Mouse (Mus musculus): ENCODE measurements at regions not wholly inside any gene's neighbourhood (a gene's known extent, or its start where the extent isn't known, plus 50 kb on each side); places are given as distances from the start of the nearest gene placed in this dataset.

- H3K36me3 ChIP-seq, result no peaks in the 10 kb centered on the region
- H3K9ac ChIP-seq, result no peak overlapping the region
- H3K27me3 ChIP-seq (replicated peaks), result no peaks in the 10 kb centered on the region
- WGBS, result 36% methylated on average over 10 of the region's 10 CpGs
- H3K9me3 ChIP-seq, result no peaks in the 10 kb centered on the region
- H3K27ac ChIP-seq, result peak overlapping the region; percentile 46; the same call in 1 of the 2 replicates
- peaks cover 25% of the 10 kb centered on the region for H3K4me1 ChIP-seq
- no peak; the same call in 1 of the 2 replicates for ATAC-seq (ENCODE audit: low FRiP score, low read depth)
- H3K4me3 ChIP-seq, result no peak overlapping the region
- peak overlapping the region; percentile 24; the same call in 1 of the 2 replicates for H3K4me2 ChIP-seq (replicated peaks)
These were observed 320.9 kb upstream of the Mpdz start for GRCm38 (mm10) chr4:81763311-81764025.

DNA sequence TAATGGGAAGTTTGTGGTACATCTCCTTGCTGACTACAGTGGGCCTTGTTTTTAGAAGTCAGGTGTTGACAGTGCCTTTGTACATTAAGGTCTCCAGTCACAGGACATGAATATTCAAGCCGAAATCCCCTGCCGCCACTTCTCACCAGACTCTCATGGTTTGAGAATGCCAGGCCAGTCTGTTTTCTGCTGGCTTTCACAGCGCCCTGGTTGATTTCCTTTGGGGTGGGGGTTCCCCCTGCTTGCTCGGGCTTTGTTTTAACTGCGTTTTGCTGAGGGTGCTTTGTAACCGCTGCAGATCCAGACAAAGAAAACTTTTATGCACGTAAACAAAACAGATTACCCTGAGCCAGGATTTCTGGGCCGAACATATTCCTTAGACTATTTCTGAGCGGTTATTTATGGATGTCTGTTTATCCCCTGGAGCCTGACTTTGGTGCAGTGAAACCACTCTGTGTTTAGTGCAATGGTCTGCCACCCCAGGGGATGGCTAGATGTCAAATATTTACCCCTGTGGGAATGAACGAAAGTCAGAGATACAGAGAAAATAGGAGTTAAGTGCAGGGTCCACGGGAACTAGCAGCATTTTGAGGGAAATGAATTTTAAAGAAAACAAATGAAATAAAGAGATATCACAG, 320.1 kb upstream of the Mpdz start:
- Histone ChIP-seq H3K4me3 (no peak overlapping the region), H3K4me2 (replicated peaks) (peak overlapping the region; percentile 21), H3K27me3 (replicated peaks) (no peaks in the 10 kb centered on the region), H3K36me3 (no peaks in the 10 kb centered on the region), H3K27ac (no peak overlapping the region), H3K9me3 (no peaks in the 10 kb centered on the region), H3K4me1 (peaks cover 25% of the 10 kb centered on the region), H3K9ac (no peak overlapping the region)
- ATAC-seq (ENCODE audit: low FRiP score, low read depth), result peak; percentile 76
- WGBS, result 21% methylated on average over 11 of the region's 11 CpGs

DNA sequence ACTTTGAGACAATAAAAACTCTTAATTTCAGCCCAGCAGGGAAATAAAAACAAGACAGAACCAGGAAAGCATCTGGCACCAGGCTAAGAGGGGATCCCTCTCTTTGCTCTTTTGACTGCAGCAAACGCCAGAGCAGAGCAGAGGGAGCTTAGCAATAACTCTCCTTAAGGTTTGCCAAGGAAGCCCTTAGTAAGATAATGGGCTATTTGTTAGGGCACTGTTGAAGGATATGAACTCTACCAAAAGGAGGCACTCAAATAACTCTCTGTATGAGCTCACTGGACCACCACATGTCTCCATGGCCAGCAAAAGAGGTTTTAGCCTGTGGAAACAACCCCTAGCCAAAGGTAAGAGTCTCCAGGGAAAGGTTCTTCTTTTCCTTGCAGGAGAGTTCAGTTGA, 315.3 kb upstream of the Mpdz start:
- H3K27me3 ChIP-seq (replicated peaks), result no peaks in the 10 kb centered on the region
- WGBS, result 32% methylated on average over 1 of the region's 1 CpGs
- no peak overlapping the region for H3K27ac ChIP-seq
- no peak overlapping the region for H3K4me2 ChIP-seq (replicated peaks)
- no peaks in the 10 kb centered on the region for H3K36me3 ChIP-seq
- ATAC-seq (ENCODE audit: low FRiP score, low read depth), result no peak
- no peak overlapping the region for H3K4me3 ChIP-seq
- H3K9ac ChIP-seq, result no peak overlapping the region
- H3K4me1 ChIP-seq, result peaks cover 6% of the 10 kb centered on the region; the same call in 1 of the 2 replicates
- no peaks in the 10 kb centered on the region for H3K9me3 ChIP-seq

GRCm38 (mm10) chr4:81744629-81745509, 302.3 kb upstream of the Mpdz start:
- H3K36me3 ChIP-seq, result no peaks in the 10 kb centered on the region
- H3K4me2 ChIP-seq (replicated peaks), result peak overlapping the region; percentile 41
- H3K27me3 ChIP-seq (replicated peaks), result no peaks in the 10 kb centered on the region
- 13% methylated on average over 18 of the region's 18 CpGs for WGBS
- peak; percentile 84 for ATAC-seq (ENCODE audit: low FRiP score, low read depth)
- peak overlapping the region; percentile 43 for H3K27ac ChIP-seq
- H3K4me3 ChIP-seq, result no peak overlapping the region
- peaks cover 23% of the 10 kb centered on the region for H3K4me1 ChIP-seq
- no peak overlapping the region for H3K9ac ChIP-seq
- H3K9me3 ChIP-seq, result no peaks in the 10 kb centered on the region

DNA sequence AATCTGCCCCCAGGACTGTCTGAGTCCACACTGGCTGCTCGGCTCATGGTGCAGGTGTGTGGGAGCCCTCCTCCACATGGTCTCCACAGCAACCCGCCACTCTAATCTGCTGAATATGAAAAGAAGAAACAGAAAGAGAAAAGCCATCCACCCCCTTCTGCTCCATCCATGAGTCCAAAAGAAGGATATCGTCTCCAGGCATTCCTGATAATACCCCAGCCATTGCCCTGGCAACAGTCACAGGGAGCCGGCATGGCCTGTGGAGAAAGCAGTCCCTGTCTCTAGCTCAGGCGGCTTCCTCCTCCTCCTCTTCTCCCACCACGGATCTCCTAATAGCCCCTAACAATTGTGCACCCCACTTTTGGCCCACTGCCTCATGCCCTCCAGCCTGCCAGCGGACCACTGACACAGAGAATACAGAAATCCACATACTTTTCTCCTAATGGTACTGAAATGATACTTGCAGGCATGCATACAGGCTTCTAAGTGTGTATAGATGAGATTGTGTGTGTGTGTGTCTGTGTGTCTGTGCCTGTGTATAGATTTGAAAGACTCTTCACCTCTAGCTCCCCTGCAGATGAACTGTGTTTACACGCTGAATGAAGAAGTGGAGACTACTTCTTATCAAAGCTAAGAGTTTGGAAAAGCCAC, 301.5 kb upstream of the Mpdz start:
- no peaks in the 10 kb centered on the region for H3K27me3 ChIP-seq (replicated peaks)
- no peak overlapping the region for H3K4me3 ChIP-seq
- no peak overlapping the region for H3K9ac ChIP-seq
- H3K27ac ChIP-seq, result peak overlapping the region; percentile 43
- H3K36me3 ChIP-seq, result no peaks in the 10 kb centered on the region
- H3K4me2 ChIP-seq (replicated peaks), result peak overlapping the region; percentile 41
- H3K9me3 ChIP-seq, result no peaks in the 10 kb centered on the region
- WGBS, result 7% methylated on average over 8 of the region's 8 CpGs
- H3K4me1 ChIP-seq, result peaks cover 23% of the 10 kb centered on the region
- peak; percentile 96 for ATAC-seq (ENCODE audit: low FRiP score, low read depth)

DNA sequence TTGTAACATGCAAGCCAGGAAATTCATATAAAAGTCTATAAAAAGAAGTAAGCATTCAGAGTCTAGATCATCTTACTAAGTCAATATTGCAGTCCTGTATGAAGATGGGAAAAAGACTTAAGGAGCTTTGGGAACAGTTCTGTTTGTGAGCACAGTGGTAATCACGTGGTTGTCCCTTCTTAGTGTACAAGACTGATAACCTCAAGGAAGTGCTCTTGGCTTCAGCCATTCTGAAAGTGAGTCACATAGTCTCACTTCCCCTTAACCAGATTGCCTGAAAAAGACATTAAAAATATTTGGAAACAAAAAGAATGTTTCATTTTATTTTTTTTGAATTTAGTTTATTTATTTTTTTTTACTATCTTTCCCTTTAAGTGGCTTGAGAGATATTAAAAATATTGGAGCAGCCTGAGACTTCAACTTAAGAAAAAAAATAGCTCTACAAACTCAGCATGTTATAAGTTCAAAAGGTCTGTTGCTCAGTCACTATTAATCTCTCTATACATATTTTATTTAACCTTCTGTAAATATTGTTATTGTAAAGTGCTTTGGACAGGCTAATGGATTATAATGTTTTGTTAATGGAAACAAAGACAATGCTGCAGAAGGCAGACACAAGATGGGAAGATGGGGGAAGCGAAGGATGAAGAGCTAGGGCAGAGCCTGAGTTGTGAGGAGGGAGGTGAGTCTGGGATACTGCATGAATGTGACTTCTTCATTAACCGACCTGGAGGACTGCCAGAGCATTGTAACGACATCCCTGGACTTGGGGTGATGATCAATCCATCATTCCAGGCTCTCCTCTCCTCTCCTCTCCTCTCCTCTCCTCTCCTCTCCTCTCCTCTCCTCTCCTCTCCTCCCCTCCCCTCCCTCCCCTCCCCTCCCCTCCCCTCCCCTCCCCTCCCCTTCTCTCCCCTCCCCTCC, 300.2 kb upstream of the Mpdz start:
- H3K27ac ChIP-seq, result no peak overlapping the region
- no peak overlapping the region for H3K9ac ChIP-seq
- 47% methylated on average over 4 of the region's 4 CpGs for WGBS
- H3K9me3 ChIP-seq, result no peaks in the 10 kb centered on the region
- no peaks in the 10 kb centered on the region for H3K36me3 ChIP-seq
- no peaks in the 10 kb centered on the region for H3K27me3 ChIP-seq (replicated peaks)
- no peak for ATAC-seq (ENCODE audit: low FRiP score, low read depth)
- no peak overlapping the region for H3K4me3 ChIP-seq
- H3K4me1 ChIP-seq, result peaks cover 23% of the 10 kb centered on the region
- no peak overlapping the region for H3K4me2 ChIP-seq (replicated peaks)

DNA sequence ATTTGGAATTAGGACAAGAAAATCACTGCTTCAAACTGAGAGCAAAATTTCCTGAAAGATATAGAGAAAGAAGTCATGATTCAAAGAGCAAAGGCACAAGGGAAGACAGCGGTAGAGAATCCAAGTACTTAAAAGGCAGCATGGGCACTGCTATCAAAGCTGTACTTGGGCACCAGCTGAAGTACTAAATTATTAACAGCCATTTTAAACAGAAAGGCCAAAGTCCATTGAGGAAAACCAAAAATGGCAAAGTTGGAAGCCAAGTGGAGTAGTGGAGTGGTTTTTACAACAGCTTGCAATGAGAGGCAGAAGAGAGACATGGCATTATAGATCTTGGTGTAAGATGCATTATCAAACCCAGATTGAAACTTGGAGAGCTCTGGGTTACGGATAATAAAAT, 291.8 kb upstream of the Mpdz start:
- ATAC-seq (ENCODE audit: low FRiP score, low read depth), result no peak
- 94% methylated on average over 2 of the region's 2 CpGs for WGBS

DNA sequence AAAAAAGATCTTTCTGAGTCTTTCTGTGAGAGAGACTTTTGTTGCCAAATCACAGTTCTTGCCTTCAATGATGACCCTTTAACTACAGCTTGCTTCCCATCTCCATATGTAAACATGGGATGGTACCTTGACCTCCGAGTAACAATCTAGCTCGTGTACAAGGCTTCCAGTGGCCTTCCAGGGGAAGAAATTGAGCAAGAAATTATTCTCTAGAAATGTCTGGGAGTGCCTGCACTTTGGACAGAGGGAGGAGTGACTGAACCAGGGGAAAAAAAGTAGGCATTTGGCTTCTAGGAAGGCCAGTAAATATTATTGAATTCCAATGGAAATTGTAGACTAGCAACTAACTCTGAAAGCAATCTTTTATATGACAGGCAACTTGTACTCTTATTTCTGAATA, 287.8 kb upstream of the Mpdz start:
- Histone ChIP-seq H3K27me3 (replicated peaks) (no peaks in the 10 kb centered on the region), H3K9me3 (no peaks in the 10 kb centered on the region), H3K4me3 (no peak overlapping the region), H3K36me3 (no peaks in the 10 kb centered on the region), H3K4me1 (peaks cover 15% of the 10 kb centered on the region), H3K4me2 (replicated peaks) (no peak overlapping the region), H3K27ac (no peak overlapping the region), H3K9ac (no peak overlapping the region)
- ATAC-seq (ENCODE audit: low FRiP score, low read depth), result no peak
- WGBS, result 80% methylated on average over 2 of the region's 2 CpGs

More for the DNA sequence above, 291.8 kb upstream of the Mpdz start:
- no peak overlapping the region for H3K4me3 ChIP-seq
- no peaks in the 10 kb centered on the region for H3K4me1 ChIP-seq
- H3K27ac ChIP-seq, result no peak overlapping the region
- H3K36me3 ChIP-seq, result no peaks in the 10 kb centered on the region
- H3K4me2 ChIP-seq (replicated peaks), result no peak overlapping the region
- H3K9me3 ChIP-seq, result no peaks in the 10 kb centered on the region
- no peak overlapping the region for H3K9ac ChIP-seq
- no peaks in the 10 kb centered on the region for H3K27me3 ChIP-seq (replicated peaks)

DNA sequence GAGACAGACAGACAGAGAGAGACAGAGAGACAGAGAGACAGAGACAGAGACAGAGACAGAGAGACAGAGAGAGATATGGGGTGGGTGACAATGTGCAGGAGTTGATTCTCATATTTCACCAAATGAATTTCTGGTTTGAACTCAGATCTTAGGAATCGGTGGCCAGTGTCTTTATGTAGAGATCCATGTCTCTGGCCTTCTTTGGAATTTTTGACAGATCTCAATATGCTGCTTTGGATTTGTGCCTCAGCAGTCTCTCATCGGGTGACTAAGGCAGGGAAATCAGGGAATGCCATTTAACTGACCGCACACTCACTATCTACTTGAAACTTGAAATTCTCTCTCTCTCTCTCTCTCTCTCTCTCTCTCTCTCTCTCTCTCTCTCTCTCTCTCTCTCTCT, 286.3 kb upstream of the Mpdz start:
- no peaks in the 10 kb centered on the region for H3K27me3 ChIP-seq (replicated peaks)
- H3K4me1 ChIP-seq, result peaks cover 15% of the 10 kb centered on the region
- H3K36me3 ChIP-seq, result no peaks in the 10 kb centered on the region
- no peak overlapping the region for H3K4me3 ChIP-seq
- H3K4me2 ChIP-seq (replicated peaks), result no peak overlapping the region
- no peak overlapping the region for H3K9ac ChIP-seq
- no peak for ATAC-seq (ENCODE audit: low FRiP score, low read depth)
- no peaks in the 10 kb centered on the region for H3K9me3 ChIP-seq
- no peak overlapping the region for H3K27ac ChIP-seq
- WGBS, result 82% methylated on average over 3 of the region's 3 CpGs

DNA sequence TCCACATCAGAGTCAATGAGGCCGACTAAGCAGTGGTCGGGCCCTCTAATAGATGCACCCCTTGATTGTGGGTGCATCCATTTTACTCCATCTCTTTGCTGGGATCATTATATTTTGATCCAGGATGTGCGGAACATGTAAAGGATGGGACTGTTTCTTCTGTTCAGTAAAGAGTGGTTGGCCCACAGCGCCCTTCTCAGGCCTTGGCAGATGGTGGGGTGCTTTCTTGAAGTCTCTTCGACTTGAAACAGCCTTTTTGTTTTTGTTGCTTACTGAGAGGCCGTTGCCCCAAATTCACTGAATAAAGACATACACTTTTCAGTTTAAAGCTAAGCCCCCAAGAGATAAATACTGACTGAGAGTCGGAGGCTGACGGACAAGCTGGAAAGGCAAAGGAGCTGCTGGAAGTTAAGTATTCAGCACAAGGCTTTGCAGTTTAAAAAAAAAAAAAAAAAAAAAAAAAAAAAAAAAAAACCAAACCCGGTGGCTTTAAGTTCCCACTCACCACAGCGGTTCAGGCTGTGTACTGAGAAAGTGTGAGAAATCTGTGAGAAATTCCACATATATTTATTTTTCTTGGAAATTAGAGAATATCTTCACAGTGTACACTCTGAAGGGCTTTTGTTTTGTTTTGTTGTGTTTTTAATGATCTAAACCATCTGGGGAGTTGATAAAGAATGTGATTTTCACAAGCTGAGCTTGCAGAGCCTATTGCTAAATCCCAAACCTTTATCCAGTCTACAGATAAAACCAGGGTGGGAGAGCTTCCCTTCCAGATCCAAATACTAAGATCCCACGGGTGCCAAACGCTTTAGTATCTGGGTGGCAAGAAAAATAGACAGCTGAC, 285.3 kb upstream of the Mpdz start:
- Histone ChIP-seq H3K36me3 (no peaks in the 10 kb centered on the region), H3K9ac (no peak overlapping the region), H3K27me3 (replicated peaks) (no peaks in the 10 kb centered on the region), H3K4me3 (no peak overlapping the region), H3K4me2 (replicated peaks) (peak overlapping the region; percentile 32), H3K27ac (peak overlapping the region; percentile 72), H3K4me1 (peaks cover 15% of the 10 kb centered on the region), H3K9me3 (no peaks in the 10 kb centered on the region)
- WGBS, result 50% methylated on average over 12 of the region's 12 CpGs
- ATAC-seq (ENCODE audit: low FRiP score, low read depth), result no peak; the same call in 1 of the 2 replicates
